Mouse (Mus musculus) E14TG2a.4 (cell line): ENCODE results near the gene Olfm4.

Experiments
- CTCF ChIP-seq: conservative IDR thresholded peaks from 2 replicates; pipeline ENCODE4 v1.5.1; 2014; ENCODE audit warnings: low read length
- NANOG ChIP-seq: IDR thresholded peaks from 2 replicates; pipeline ENCODE4 v1.6.1; 2014; ENCODE audit warnings: borderline replicate concordance, low read length, mixed read lengths
- POU5F1 ChIP-seq: IDR thresholded peaks from 2 replicates; pipeline ENCODE4 v1.6.1; 2014; ENCODE audit warnings: low read length, borderline replicate concordance

DNA sequence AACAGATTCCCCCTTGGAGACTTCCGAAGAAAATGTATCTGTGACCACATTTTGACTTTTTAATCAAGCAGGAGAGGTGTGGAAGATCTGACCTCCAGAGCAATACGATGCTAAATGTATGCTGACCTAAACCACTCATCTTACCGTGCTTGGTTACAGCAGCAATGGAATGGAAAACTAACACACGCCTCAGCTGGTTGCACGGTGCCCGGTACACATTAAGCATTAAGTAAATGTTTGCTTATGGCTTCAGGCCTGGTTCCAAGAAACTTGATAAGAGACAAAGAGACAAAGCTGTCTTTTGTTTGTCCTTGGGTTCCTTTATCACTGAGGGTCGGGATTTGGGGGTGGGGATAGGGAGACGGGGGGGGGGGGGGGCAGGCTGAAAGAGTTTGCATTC, 3.0 kb downstream of the Olfm4 start:
- TF ChIP-seq CTCF (no peak), POU5F1 (no peak), NANOG (no peak)
